Mouse (Mus musculus) heart, adult 9 months (tissue): ENCODE measurements at regions not wholly inside any gene's neighbourhood (a gene's known extent, or its start where the extent isn't known, plus 50 kb on each side); places are given as distances from the start of the nearest gene placed in this dataset.
"Not testable (repeated sequence)": the region's sequence is repeated elsewhere in the genome, so short reads cannot be mapped to it uniquely, and the experiment has no call there.

Experiments
- DNase-seq, 2 experiments: peaks; one replicate each; pipeline ENCODE4 v3.0.0; 2022; ENCODE audit warnings: low spot score in 2 of 2

DNA sequence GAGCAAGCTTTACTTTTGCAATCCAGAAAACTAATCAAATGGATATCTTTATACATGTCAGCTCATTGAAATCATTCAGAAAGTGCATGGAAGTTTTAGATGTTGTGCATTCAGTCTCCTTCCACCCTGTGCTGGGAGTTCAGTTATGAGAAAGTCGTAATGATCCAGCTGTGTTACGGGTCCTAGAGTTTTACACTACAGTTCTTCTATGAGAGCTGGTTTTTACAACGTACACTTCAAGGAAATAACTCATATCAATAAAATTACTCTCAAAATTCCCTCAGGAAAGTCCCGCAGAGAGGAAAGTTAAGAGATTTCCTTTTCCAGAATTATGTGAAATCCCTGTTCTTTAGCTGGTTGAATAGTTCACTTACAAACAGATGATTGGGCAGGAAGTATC lies 418.1 kb upstream of the Slc10a2 start:
- no peak for DNase-seq

DNA sequence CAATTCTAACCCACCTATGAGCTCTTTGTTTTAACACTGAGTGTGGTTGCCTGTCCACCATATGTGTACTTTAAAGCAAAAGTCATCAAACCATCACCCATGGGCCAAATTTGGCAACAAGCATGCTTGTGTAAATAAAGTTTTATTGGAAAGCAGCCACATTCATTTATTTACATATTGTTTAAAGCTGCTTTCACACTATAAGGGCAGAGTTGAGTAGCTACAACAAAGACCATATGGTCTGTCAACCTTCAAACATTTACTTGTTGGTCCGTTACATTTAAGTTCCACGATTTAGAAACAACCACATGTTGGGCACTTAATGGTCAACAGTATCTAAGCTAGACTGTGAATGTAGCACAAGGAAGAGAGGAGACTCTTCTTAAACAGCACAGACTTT lies 390.7 kb upstream of the Slc10a2 start:
- DNase-seq: no peak

DNA sequence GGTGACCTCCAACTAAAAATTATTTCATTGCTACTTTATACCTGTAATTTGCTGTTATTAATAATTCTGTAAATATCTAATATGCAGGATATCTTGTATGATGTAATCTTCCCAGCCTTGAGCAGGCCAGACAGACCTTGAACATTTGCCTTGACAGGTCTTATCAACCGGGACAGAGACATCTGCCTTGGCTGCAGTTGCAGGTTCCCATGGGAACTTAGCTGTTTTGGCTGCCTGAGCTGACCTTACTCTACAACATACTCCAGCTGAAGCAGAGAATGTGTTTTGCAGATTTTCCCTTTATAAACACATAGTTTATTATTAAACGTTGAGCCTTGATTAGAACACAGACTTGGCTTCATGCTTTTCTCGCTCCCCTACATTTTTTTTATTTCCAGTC lies 385.3 kb upstream of the Slc10a2 start:
- DNase-seq: peak; percentile 36 to 60

DNA sequence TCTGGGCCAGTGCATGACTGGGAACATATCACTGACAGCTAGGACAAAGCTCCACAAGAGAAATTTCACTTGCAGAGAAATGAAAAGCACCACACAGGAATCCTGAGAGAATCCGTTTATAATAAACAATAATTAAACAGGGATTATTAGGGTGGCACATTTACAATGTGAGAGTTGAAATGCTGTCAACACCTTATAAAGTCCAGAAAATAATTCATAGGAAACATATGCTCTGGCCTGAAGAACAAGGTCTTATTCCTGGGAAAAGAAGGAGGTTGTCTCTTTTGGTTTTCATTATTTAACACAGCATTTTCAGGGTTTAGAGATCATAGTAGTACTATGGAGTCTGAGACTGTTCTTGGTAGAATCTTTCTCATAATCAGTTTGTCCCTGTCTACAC lies 377.8 kb upstream of the Slc10a2 start:
- no peak for DNase-seq

DNA sequence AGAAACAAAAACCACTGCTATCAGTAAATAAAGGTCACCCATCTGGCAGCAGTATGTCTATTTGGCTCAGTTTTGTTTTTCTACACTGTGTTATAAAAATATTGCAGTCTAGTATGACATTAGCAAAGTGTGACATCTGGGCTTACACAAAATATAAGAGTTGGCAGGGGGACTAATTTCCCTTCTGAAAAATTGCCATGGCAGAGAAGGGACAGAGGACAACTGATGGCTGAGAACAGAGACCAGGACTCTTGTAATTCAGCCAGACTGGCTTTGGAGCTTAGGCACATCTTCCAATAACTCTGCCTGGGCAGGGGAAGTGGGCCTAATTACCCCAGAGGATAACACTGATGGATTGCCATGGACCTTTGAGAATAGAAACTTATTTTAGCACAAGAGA lies 367.8 kb upstream of the Slc10a2 start:
- peak; percentile 2 to 15 for DNase-seq

DNA sequence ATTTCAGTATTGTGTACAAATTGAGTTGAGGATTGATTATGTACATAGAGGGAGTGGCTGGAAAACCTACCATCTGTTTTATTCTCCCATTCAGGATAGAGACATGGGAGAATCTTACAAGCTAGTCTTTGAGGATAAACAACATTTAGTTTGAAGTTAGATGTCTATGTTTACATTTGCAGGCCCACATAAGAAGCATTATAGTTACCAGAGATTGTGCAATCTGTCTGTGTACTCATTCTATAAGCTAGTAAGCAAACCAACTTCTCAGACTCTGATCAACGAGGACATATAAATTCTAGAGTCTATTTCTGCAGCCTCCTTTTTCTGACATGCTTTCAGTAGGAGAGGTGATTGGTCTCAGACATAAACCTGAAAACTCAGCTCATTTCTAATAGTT lies 367.4 kb upstream of the Slc10a2 start:
- DNase-seq: no peak

DNA sequence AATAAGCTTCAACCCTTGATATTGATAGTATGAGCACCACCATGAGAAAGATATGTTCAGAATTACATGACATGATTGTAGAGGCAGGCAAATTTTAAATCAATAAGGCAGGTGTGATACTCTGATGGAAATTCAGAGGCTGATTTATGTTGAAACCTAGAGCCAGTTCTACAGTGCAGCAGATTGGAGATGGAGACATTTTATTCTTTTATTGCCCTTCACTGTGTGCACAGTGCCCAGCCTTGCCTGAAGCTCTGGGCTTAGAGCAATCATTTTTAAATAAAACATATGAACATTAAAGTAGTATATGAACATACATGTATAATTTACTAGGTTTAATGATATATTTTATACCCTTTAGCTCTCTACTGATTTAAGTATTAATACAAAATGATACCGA lies 352.5 kb upstream of the Slc10a2 start:
- no peak for DNase-seq

DNA sequence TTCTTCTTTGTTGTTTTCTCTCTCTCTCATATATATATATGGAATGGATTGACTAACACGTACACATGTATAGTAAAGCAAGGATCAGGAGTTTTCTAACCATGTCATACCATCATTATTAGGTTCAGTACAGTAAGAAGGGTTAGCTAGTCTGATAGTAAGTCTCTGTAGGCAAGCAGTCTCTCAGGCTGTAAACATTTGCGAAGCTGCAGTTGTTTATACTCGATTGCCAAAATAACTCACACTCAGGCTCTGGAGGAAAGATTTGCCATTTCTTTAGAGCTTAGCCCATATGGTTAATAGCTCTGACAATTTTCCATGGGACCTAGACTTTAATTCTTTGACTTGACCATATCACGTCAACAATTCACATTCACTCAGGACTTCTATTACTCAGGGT lies 348.3 kb upstream of the Slc10a2 start:
- no peak for DNase-seq

DNA sequence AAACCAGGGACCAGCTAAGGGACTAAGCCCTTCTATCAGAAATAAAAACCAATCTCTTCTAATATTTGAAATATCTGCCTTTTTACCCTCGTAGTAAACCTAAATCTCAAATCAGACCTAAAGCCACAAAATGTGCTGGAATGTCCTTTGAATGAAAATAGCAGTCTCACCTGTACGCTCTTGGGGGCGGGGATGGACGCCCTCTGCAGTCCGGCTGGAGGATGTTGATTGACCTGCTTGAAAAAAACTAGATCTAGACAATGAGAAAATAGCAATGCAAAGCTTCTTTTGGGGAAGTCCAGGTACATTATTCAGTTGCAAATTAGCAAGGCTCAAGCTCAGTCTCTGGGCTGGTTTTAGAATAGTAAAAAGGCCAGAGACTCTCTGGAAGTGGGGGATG lies 337.1 kb upstream of the Slc10a2 start:
- not testable (repeated sequence) for DNase-seq

DNA sequence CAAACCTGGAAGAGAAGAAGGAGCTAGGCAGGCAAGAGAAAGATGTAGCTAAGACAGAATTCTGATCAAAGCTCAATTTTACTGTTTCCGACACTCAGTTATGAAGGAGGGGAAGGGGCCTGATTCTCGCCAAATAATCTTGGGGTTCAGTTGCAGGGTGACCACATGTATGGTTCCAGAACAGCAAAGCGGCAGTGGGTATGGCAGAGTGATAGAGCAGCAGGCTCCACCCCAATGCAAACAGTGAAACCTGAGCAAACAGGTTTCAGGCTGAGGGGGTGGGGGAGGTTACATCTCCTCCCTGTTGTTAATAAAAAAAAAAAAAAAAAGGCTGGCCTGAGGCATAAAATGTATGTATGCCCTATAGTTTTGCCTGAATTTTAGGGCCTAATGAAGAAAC lies 335.3 kb upstream of the Slc10a2 start:
- DNase-seq: not testable (repeated sequence)

DNA sequence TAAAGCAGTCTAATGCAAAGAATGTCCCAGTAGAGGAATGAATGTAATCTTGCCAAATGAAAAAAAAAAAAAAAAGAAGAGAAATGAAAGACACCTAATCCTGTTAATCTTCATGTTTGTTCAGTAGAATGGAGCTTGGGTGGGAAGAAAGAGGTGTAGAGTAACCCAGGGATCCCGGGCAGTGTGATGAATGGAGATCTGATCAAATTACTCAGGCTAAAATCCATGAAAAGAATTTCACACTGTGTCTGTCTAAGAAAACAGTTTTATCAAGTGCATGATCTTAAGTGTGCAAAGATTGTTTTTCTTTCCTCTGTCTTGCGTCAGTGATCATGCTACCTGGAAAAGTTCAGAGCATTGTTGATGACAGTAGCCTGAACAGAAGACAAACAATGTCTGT lies 333.9 kb upstream of the Slc10a2 start:
- no peak for DNase-seq

DNA sequence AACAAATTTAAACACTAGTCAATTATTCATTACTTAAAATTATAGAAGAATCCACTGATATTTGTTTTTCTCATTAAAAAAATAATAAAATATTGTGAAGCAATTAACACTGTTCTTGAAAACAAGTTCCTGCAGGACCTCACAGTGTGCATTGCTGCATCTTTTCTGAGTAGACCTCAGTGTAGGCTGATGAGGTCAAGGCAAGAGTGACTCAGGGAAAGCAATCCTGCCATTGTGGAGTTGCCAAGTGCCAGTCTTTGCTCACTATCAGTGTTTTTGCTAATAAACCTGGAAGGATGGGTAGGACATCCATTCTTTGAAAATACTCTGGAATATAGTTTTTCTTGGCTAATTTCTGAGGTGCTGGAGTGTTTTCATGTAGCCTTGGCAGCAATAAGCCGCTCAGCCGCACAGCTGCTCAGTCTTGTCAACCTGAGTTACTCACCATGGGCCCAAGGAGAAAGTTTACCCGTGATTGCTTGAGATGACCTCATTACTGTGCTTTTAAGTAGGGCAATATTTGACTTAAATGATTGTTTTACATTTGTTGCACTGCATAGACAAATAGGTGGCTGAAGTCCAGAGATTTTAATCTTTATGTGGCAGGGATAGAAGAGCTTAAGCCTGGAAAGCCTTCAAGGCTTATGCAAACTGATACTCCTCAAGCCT lies 323.3 kb upstream of the Slc10a2 start:
- no peak for DNase-seq

DNA sequence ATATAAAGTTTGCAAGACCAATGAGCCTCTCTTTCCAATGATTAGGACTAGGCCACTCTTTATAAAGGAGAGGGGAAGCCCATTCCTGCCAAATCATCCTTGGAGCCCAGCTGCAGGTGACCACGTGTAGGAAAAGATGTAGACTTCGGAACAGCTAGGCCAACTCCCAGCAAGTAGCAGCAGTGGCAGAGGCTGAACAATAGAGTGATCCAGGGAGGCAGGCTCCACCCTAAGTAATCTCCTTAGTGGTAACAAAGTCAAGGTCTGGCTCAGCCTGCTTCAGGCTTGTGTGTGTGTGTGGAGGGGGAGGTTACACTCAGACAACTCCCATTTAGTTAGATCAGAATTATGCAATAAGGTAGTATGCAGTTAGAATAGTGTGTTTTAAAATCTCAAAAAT lies 311.7 kb upstream of the Slc10a2 start:
- not testable (repeated sequence) for DNase-seq

DNA sequence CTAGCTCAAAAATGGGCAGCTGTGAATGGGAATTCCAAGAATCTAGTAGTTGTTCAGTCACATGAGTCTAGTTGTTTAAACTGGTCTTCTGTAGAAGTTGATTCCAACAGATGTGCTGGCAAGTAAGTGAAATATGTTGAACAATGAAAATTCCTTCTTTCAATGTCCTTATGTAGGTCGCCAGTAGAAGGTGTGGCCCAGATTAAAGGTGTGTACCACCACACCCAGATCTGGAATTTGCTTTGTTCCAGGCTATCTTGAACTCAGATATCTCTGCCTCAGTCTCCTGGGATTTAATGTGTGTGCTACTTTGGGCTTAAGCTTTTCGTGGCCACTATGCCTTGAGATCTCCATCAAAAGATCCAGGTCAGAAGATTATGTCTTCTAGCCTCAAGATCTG lies 279.7 kb upstream of the Slc10a2 start:
- no peak for DNase-seq

DNA sequence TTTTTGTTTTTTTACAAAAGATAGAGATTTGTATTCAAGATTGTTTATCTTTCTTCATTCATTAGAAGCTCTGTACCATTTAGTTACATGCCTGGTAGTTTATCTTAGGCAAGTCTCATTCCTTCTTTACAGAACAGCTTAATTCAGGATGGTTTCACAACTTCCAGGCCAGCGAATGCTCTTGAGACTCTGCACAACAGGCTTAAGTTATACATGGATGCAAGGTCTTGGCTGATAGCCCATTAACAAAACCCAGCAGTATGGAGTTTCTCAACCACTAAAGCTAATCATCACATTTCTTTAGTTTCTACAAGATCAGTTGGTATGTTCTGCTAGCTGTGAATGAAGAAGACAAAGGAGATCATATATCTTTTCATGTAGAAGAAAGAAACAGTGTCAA lies 272.9 kb upstream of the Slc10a2 start:
- no peak for DNase-seq

DNA sequence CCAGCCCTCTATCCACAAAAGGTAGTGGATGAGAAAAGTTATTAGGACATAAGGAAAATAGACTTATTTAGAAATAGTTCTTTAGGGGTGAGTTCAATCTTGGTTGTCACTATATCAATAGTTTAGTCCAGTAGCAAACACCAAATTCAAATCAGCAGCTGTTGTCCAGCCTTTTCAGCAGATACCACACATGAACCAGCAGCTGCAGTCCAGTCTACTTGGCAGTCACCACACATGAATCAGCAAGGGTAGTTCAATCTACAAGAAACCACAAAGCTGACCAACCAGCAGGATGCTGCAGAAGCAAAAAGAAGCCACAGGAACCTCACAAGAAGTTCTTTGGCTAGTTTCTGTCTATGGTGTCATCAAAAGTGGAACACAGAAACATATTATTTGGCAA lies 234.8 kb upstream of the Slc10a2 start:
- DNase-seq: no peak

DNA sequence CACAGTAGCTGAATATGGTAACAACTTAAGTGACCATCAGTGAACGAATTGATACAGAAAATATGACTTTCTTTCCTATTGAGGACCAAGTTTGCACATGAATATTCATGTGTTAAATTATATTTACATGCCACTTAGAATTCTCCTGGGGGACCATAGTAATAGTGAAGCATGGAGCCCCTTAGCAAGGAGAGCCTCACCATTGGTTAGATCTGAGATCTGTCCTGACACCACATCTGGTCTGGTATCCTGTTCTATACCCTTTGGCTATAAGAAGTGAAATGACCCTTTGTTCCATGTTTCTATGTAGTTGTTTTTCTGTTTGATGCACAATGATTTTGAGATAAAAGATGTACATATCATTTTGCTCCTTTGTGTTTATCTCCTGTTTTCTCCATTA lies 209.4 kb upstream of the Slc10a2 start:
- no peak for DNase-seq

DNA sequence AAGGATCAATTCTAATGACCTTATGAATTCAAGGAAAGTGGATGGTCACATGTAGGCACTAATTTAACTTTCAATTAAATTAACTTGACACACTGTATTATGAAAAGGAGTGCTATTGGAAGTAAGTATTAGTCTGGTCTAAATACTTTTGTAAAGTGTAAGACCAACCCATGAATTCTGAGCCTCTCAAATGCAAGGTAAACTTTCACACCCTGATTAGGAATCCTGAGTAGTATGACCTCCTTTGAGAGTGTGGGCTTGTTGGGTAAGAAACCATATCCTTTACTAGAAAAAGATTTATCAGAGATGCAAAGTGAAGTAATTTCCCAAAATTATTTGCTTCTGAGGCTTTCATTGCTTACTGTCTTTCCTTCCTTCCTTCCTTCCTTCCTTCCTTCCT lies 194.8 kb upstream of the Slc10a2 start:
- DNase-seq: no peak

DNA sequence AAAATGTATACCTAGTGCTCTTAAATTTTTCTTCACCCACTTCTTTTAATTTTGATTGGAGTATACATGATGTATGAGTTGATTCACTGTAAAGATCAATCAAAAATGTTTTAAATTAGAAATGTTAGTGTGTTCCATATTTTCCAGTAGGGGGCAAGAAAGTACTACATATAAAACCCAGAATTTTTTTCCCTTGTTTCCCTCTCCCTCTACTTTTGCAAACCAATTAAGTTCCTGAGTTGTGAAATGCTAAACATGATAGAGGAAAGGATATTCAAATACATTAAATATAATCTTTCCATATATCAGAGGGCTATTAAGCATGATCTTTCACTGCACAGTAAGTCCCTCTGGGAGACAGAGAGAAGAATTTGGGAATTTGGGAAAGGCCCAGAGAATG lies 192.0 kb upstream of the Slc10a2 start:
- DNase-seq: no peak

DNA sequence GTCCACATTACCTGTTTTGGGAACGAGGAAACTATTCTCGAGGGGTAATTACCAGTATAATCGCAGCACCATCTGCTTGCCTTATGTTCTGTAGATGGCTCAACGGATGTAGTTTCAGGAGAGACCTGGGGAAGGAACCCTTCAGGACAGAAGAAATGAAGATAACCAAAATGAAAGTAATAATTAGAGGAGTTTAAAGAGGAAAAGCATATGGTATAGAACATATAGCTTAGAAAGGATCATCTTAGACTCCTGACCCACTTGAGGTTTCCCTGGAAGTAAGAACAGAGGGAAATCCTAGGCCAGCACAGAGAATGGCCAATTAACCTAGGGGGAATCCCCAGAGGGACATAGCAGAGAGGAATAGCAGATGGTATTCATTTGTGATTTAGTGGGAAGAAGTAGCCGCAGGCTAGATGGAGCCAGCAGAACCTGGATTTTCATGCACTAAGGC lies 180.6 kb upstream of the Slc10a2 start:
- no peak for DNase-seq

DNA sequence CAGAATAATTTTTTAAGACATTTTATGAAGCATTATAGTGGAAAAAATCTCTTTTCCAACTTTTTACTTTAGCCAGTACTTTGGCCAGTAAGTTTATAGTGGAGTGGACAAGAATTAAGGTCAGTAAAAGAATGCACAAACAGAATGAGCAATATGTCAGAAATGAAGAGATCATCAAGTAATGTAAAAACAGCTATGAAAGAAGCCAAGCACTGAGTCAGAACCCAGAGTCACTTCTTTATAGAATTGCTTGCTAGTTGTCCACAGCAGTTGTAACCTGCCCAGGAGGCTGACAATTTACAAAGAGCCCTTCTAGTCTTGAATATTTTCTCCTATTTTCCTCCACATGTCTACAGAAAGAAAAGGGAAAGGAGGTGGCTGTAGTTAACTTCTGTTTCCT lies 178.6 kb upstream of the Slc10a2 start:
- no peak for DNase-seq

DNA sequence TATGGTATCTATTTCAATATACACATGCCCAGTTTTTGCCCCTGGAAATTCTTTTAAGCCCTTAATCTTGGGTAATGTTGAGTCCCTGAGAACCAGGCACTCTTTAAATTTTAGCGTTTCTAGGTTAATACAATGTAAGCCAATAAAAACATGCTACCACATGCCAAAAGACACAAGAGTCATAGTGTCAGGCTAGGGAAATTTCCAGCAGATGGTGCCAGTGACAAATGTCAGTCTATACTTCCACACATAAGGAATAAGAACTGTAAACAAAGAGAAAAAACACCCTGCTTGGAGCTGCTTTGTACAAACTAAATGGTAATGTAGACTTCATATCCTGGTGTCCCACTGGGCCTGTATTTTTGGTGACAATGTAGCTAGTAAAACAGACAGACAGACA lies 157.2 kb upstream of the Slc10a2 start:
- DNase-seq: no peak

DNA sequence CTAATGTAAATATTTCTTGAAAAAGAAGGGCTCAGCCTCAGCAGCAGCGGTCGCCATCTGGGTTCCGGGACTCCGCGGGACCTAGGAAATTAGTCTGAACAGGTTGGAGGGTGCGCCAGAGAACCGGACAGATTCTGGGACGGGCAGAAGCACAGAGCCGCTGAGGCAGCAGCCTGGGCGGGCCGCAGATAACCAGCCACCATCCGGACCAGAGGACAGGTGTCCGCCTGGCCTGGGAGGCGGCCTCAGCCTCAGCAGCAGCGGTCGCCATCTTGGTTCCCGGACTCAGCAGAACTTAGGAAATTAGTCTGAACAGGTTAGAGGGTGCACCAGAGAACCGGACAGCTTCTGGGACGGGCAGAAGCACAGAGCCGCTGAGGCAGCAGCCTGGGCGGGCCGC lies 136.7 kb upstream of the Slc10a2 start:
- DNase-seq: peak in 1 of 2 experiments; percentile 2
